Mouse (Mus musculus) liver, postnatal 0 days (tissue): Measurements from ENCODE around the gene Bcl2l11. TPM values are rescaled to one million over a fixed set of nuclear protein-coding genes. Genes with fewer than 3 reads are reported as not detected.

ENCODE experiments used
- ATAC-seq: fragments of 200-750 bp; cut with Nextera tagmentation; 2 replicates; pipeline ENCODE4 v1.8.0; 2017; ENCODE audit warnings: mild to moderate bottlenecking, moderate library complexity
- DNase-seq: peaks from one replicate; pipeline ENCODE4 v3.0.0-alpha.2; 2016
- H3K27ac ChIP-seq: fragments of 300-500 bp; sonication (generic); 2 replicates; pipeline ENCODE4 v1.5.1; 2014; ENCODE audit warnings: antibody characterized with exemption, moderate library complexity, mild to moderate bottlenecking, low read depth
- H3K27me3 ChIP-seq: fragments of 300-500 bp; sonication (generic); 2 replicates; pipeline ENCODE4 v1.6.1; 2014; ENCODE audit warnings: low read length, control low read depth, mixed read lengths; ENCODE audit not compliant: insufficient read depth
- H3K36me3 ChIP-seq: fragments of 300-500 bp; sonication (generic); replicated peaks from 2 replicates; pipeline ENCODE4 v1.6.1; 2014; ENCODE audit warnings: mild to moderate bottlenecking, control low read depth, low read length, moderate library complexity, mixed read lengths; ENCODE audit not compliant: insufficient read depth
- H3K4me1 ChIP-seq: fragments of 300-500 bp; sonication (generic); 2 replicates; pipeline ENCODE4 v1.6.1; 2014; ENCODE audit warnings: antibody characterized with exemption, mild to moderate bottlenecking, control low read depth; ENCODE audit not compliant: insufficient read depth
- H3K4me2 ChIP-seq: fragments of 300-500 bp; sonication (generic); 2 replicates; pipeline ENCODE4 v1.6.1; 2014; ENCODE audit warnings: low read depth, mild to moderate bottlenecking, low read length, moderate library complexity, mixed read lengths
- H3K4me3 ChIP-seq: fragments of 300-500 bp; sonication (generic); 2 replicates; pipeline ENCODE4 v1.5.1; 2014; ENCODE audit warnings: low read depth, low read length
- H3K9ac ChIP-seq: fragments of 300-500 bp; sonication (generic); replicated peaks from 2 replicates; pipeline ENCODE4 v1.6.1; 2014; ENCODE audit warnings: mild to moderate bottlenecking, moderate library complexity
- H3K9me3 ChIP-seq: fragments of 300-500 bp; sonication (generic); 2 replicates; pipeline ENCODE4 v1.6.1; 2016; ENCODE audit warnings: mild to moderate bottlenecking, control low read depth, low read length, mixed read lengths
- CTCF ChIP-seq: sonication (generic); IDR thresholded peaks from 2 replicates; pipeline ENCODE4 v1.5.1; 2016; ENCODE audit warnings: antibody characterized with exemption, low read depth
- EP300 ChIP-seq: IDR thresholded peaks from 2 replicates; pipeline ENCODE4 v1.6.1; 2016; ENCODE audit warnings: antibody characterized with exemption, low read depth, mild to moderate bottlenecking
- WGBS: fragments of 180-500 bp; shearing (Covaris S2); extraction: QIAGEN DNeasy Blood & Tissue Kit; methylation state at CpG from one replicate; pipeline ENCODE4 v1.1.7; 2014; ENCODE audit not compliant: insufficient replicate concordance; 5-methylcytosine and 5-hydroxymethylcytosine counted together
- polyA plus RNA-seq: library from polyadenylated mRNA; unstranded; fragments of >200 nt; fragmentation: Nextera tagmentation; extraction: Ambion mirVana; gene quantifications from 2 replicates; pipeline ENCODE4 v1.2.1, GENCODE M21; 2015

Bcl2l11 gene
- polyA plus RNA-seq, 1 experiment from 2014 or later = 6.5 TPM

DNA sequence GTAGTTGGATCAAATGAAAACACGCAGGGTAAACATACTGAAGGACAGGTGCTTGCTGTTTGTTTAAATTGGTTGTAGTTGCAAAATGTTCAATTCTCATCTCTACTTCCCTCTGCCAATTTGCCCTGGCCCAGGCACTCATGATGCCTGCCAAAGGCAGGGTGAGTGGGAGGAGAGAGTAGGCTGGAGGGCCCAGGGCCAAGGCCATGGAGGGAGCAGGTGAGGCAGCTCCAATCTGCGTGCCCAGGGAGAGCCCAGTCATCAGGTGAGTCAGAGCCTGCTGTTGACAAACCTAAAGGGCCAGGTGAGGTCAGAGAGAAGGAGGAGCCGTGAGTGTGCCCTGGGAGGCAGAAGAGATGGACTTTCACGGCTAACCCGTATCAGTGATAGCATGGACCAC is 46.4 kb downstream of the Bcl2l11 start:
- H3K4me1 ChIP-seq = peaks cover 43% of the 10 kb centered on the region
- no peaks in the 10 kb centered on the region for H3K27me3 ChIP-seq
- H3K4me2 ChIP-seq = no peak overlapping the region
- H3K4me3 ChIP-seq = no peak overlapping the region
- peak; percentile 92 for ATAC-seq
- DNase-seq = peak; percentile 77
- 67% methylated on average over 5 of the region's 5 CpGs for WGBS
- H3K36me3 ChIP-seq = no peaks in the 10 kb centered on the region
- peak overlapping the region; percentile 92 for H3K27ac ChIP-seq
- H3K9me3 ChIP-seq = no peaks in the 10 kb centered on the region
- H3K9ac ChIP-seq = no peak overlapping the region
- TF ChIP-seq EP300 = peak; percentile 80
- TF ChIP-seq CTCF = no peak

DNA sequence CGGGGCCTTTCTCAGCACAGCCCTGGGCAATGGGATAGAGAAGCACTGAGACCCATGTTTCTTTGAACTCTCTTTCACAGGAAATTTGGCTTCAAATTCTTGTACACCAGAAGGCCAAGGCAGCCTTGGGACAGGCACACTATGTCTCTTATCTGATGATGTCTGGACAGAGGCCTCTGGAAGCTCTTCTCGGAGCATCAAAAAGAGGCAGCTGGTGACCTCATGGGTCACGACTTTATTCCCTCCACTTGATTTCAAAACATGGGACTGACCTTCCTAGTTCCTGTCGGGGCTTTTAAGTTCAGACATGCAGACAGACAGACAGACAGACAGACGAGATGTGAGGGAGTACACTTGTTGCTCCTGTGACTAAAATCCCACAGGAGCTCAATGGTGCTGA is 48.3 kb downstream of the Bcl2l11 start:
- peaks cover 35% of the 10 kb centered on the region for H3K4me1 ChIP-seq
- peak; percentile 40 for ATAC-seq
- no peak overlapping the region for H3K4me3 ChIP-seq
- 33% methylated on average over 5 of the region's 5 CpGs for WGBS
- no peaks in the 10 kb centered on the region for H3K36me3 ChIP-seq
- peak overlapping the region; percentile 92 for H3K27ac ChIP-seq
- H3K9me3 ChIP-seq = no peaks in the 10 kb centered on the region
- H3K4me2 ChIP-seq = no peak overlapping the region
- no peak for TF ChIP-seq CTCF
- TF ChIP-seq EP300 = no peak
- no peak for DNase-seq
- no peak overlapping the region for H3K9ac ChIP-seq
- H3K27me3 ChIP-seq = no peaks in the 10 kb centered on the region

DNA sequence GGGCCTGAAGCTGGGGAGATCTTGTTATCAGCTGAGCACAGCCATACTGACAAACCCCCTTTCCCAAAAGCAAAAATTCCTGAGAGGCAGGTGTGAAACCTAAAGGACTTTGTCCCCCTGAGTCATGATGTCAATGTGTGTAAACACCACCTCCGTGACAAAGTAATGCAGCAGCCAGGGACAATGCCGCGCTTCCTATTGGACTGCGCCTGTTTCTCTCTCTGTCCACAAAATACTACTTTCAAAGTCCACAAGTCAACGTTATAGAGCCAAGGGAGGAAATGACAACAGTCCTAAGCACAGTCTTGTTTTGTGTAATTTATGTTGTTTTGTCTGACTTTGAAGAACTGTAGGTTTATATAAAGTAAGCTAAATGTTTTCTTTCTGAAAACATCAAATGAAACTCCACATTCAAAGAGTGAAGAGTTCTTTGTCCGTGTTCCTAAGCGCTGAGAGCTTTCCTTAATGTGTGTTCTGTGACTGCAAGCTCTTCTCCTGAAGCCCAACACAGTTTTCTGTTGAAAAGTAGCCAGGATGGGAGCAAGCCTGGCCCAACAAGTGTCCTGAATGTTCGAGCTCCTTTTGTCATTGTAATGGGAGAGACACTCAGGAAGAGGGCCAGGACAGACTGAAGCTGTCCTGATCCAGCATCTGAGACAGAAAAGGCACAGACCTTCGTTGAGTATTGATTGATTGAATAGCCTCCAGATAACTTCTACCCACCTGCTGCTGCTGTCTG is 48.9 kb downstream of the Bcl2l11 start:
- Histone ChIP-seq H3K4me1 (peaks cover 40% of the 10 kb centered on the region), H3K27me3 (no peaks in the 10 kb centered on the region), H3K9ac (peak overlapping the region; percentile 35; the same call in 1 of the 2 replicates), H3K4me3 (no peak overlapping the region), H3K4me2 (no peak overlapping the region), H3K27ac (peak overlapping the region; percentile 92), H3K9me3 (no peaks in the 10 kb centered on the region), H3K36me3 (no peaks in the 10 kb centered on the region)
- peak; percentile 72; the same call in 1 of the 2 replicates for TF ChIP-seq EP300
- TF ChIP-seq CTCF = no peak
- DNase-seq = no peak
- WGBS = 53% methylated on average over 9 of the region's 9 CpGs
- peak; percentile 74 for ATAC-seq

DNA sequence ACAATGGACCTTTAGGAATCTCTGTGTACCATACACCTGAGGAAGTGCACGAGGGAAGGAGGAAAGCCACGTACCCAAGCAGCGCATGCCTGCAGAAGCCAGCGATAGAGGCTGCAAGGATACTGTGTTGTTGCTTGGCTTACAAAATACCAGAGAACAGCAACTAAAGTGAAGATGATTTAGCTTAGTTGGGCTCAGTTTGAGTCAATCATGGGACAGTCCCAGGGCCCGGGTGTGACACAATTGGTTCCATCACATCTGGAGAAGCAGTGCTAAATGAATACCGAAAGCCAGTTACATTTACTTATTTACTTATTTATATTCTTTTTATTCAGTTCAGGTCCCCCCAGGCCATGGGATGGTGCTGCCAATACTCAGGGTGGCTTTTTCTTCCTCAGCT is 49.8 kb downstream of the Bcl2l11 start:
- H3K36me3 ChIP-seq = no peaks in the 10 kb centered on the region
- no peak overlapping the region for H3K4me2 ChIP-seq
- peak overlapping the region; percentile 92 for H3K27ac ChIP-seq
- ATAC-seq (no peak), DNase-seq (no peak)
- no peaks in the 10 kb centered on the region for H3K27me3 ChIP-seq
- TF ChIP-seq EP300 (no peak), CTCF (no peak)
- no peak overlapping the region for H3K4me3 ChIP-seq
- H3K9me3 ChIP-seq = no peaks in the 10 kb centered on the region
- peak overlapping the region; percentile 35; the same call in 1 of the 2 replicates for H3K9ac ChIP-seq
- WGBS = 79% methylated on average over 6 of the region's 6 CpGs
- peaks cover 45% of the 10 kb centered on the region for H3K4me1 ChIP-seq

DNA sequence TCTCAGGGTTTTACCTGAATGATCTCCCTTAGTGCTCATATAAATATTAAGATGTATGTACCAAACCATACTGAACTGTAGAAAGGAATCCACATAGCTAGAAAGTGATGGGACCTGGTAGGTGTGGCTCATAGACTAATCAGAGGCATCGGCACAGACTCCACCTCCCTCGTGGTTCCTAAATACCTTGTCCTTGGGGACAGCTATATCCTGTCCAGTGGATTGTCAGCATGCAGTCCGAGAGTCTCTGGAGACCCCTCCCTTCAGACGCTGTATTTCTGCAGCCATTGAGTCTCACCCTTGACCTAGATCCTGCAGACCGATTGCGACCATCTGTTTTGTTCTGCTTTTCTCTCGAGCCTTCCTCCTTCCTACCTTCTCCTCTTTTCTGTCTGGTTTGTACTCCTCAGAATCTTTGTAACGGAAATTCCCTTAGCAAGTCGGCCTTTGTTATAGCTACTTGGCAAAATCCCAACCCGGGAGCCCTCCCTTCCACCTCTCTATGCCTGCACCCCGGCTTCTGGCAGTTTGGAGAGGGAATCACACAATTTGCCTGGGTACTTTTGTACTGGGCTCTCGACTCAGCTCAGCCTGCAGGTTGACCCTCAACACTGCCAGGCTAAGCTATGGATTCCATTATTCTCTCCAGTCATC is 50.7 kb downstream of the Bcl2l11 start:
- ATAC-seq = no peak
- Histone ChIP-seq H3K4me2 (no peak overlapping the region), H3K36me3 (no peaks in the 10 kb centered on the region), H3K27ac (peak overlapping the region; percentile 92), H3K9ac (no peak overlapping the region), H3K4me1 (peaks cover 43% of the 10 kb centered on the region), H3K9me3 (no peaks in the 10 kb centered on the region), H3K27me3 (no peaks in the 10 kb centered on the region), H3K4me3 (no peak overlapping the region)
- WGBS = 37% methylated on average over 12 of the region's 12 CpGs
- DNase-seq = no peak
- TF ChIP-seq CTCF (no peak), EP300 (no peak)

DNA sequence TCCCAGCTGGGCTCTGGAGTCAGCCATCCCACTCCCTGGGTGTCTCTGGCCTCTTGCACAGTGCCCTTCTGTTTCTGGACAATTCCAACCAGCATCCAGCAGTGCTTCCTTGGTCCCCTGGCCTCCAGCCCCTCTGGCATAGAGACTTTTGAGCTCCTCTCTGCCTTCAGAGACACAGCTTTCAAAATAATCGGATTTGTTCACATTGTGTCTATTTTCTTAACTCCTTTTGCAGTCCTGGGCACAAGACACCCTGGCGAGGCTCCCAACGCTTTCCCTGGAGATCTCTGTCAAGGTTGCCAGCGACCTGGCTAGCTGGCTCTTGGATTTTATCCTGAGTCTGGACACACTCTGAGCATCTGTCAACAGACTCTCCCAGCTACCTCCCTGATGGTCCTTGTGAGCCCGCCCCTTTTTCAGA is 51.4 kb downstream of the Bcl2l11 start:
- Histone ChIP-seq H3K27me3 (no peaks in the 10 kb centered on the region), H3K9me3 (no peaks in the 10 kb centered on the region), H3K4me3 (no peak overlapping the region), H3K4me2 (no peak overlapping the region), H3K36me3 (no peaks in the 10 kb centered on the region), H3K4me1 (peaks cover 38% of the 10 kb centered on the region), H3K9ac (no peak overlapping the region), H3K27ac (no peak overlapping the region)
- WGBS = 80% methylated on average over 5 of the region's 5 CpGs
- TF ChIP-seq EP300 (no peak), CTCF (no peak)
- no peak for ATAC-seq
- no peak for DNase-seq
